Mouse (Mus musculus) kidney, adult 18-20 months (tissue): ENCODE measurements around the gene Lrch1.

Experiments
- DNase-seq: peaks from one replicate; pipeline ENCODE4 v3.0.0; 2021

Gene Lrch1

DNA sequence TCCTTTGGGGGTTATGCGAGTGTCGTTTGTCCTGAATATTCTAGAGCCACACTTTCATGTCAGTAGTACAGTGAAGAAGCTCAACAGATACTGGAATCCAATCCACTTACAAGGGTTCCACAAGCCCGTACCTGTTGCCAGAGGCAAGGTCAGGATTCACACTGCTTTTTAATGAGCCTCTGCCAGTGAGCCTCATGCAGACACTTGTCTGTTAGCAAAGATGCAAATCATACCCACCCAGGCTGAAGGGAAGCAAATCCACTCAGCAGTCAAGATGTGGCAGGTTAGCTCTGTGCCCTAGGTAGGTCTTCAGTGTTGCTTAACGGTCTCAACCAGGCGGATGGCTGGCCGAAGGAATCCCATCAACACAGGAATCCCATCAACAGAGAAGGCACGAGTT is 62.8 kb downstream of the Lrch1 start:
- DNase-seq, result no peak

DNA sequence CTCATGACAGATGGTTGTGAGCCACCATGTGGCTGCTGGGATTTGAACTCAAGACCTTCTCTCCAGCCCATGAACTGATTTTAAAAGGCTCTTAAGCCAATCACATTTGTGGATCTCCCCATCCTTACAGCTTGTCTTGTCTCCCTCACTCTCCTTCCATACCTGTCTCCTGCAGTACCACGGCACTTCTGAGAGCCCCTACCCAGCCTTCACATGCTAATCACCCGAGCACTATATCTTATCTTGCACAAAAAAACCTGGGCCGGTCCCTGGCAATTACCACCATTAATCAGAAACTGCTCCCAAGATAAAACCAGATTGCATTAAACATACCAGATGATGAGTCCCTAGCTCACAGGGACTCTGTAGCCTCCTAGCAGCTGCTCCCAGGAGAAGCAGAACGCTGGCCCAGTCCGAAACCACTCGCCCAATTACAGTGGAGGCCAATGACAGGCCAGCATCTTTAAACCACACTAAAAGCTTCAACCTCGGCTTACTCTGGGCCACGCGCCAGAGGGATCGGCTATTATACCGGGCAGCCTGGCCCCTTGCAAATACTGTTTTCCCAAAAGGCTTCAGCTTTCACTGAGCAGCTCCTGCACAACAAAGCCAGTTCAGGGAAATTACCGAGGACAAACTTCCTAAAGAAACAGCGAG is 63.5 kb downstream of the Lrch1 start:
- peak; percentile 64 for DNase-seq

DNA sequence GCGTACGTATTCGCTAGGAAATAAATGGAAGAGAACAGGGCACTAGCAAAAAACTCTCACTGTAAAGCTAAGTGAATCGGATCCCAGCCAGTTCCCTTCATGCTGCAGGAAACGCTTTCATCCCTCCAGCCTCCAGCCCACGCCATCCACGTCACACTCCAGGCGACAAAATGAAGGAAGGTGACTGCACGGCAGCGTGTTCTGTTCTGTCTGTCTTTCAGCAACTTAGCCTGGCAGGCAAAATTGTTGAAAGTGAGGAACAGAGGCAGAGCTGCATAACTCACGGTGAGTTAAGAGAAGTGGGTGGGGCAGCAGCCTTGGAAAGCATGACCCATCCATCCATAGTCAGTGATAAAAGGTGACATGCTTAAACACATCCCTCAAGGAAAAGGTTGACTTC is 64.5 kb downstream of the Lrch1 start:
- no peak for DNase-seq

DNA sequence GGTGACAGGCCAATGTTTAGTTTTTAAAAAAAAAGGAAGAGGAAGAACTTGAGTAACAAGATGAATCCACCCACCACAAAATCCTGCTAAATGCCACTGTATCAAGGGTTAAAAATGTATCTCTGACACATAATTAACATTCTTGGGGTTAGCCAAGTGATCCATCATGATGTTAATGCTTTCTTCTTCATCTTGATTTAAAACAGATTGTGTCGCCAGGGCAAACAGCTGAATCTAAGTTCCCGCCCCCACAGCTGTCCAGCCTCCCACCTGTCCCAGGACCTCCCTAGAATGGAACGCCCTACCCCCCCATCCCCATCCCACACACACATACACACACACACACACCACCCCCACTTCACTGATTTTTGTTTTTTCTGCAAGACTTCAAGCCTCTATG is 64.9 kb downstream of the Lrch1 start:
- DNase-seq, result no peak

DNA sequence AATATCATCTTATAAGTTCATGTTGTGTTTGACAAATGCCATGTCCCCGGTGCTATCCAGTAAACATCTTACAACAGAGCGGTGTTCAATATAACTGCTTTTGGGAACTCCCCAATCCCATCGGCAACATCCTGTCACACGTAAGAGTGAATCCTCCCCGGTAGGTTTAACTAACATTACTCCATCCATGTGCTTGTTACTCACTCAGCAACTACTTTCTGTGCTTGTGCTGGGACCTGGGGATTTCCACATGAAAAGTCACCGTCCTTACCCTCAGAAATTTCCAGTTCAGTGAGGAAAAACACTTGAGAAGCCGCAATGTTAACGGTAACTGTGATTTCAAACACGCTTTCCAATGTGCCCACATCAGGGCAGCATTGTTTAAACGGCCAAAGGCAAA is 66.8 kb downstream of the Lrch1 start:
- no peak for DNase-seq

DNA sequence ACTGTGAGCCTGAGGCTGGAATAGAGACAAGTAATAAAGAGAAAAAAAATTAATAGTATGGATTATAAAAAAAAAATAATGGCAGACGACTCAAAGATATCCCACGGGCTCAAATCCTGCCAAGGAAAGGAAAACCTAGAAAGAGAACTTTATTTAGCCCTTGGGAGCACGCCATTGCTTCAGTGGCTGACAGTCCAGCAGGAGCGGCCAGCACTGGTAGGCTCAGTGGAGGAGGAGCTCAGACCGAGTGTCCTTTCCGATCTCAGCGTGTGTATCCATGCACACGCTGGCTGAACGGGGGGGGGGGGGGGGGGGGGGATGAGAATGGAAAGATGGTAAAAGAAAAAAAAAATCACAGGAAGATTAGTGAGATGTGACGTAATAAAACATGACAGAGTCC is 68.2 kb downstream of the Lrch1 start:
- DNase-seq, result no peak

DNA sequence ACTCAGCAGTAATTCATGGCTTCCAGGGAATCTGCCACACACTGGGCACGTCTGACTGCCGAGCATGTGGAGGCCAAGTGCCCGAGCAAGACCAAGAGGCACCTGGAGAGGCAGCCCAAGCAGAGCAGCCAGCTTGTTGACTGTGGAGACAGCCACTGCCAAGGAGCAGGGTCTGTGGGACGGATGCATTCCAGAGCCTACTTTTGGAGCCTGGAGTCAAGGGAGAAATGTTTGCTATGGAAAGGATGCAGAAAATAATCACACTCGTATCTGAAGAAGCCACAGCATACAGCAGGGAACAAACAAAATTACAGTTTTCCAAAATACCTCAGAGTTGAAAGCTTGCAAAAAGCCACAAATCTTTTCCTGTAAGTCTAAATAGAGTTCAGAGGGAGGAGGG is 70.4 kb downstream of the Lrch1 start:
- DNase-seq, result no peak

DNA sequence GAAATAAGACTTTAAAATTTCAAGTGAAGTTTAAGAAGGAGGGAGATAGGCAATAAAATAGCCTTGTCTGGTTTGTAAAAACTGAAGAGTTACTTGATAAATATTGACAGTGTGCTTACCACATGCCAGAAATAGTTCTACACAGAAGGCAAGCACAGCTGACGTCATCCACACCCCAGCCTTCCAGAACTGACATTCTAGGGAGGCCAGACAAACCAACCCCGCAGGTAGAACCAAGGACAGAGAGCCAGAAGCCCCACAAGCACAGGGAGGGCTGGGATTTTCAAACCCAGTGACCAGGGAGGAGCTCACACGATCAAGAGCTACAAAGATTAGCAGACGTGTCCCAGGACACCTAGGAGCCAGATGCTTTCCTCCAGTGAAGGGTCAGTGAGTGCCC is 76.5 kb downstream of the Lrch1 start:
- DNase-seq, result peak; percentile 33

DNA sequence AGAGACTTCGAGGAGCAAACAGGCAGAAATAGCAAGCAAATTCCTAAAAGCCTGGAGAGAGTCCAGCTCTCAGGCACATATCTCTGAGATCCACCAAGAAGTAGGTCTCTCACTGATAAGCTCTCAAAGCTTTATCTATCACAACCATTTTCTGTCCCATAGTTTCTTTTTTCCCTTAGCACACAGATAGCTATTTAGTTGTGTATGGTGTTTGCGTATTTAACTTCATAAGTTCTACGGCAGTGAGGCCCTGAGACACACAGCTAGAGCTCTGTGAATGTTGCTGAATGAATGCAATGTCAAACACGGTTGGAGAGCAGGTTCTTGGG is 78.8 kb downstream of the Lrch1 start:
- no peak for DNase-seq

DNA sequence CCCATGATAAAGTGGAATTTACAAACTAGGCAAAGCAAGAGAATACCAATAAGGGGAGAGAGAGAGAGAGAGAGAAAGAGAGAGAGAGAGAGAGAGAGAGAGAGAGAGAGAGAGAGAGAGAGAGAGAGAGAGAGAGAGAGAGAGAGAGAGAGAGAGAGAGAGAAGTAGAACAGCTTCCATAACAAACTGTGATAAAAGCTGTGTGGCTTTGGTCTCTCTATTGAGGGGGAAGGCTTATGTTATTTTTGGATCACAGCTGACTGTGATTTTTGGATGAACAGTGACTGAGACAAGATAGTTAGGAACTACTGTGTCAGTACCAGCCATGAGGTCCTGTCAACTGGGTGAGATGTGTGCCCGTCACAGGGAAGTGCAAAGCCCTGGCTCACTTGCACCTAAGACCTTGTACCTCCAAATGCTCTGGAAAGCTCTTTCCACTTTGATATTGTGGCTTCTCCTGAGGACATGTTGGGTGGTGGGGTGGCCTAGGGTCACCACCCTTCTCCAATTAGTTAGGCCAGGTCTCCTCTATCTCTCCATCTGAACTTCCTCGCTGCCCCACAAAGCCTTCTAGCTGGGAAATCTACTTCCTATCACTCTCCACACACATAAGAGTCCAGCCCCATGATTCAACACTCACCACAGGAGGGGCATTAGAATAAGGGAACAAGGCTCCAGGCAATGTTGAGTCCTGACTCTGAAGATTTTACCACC is 79.3 kb downstream of the Lrch1 start:
- DNase-seq, result no peak

DNA sequence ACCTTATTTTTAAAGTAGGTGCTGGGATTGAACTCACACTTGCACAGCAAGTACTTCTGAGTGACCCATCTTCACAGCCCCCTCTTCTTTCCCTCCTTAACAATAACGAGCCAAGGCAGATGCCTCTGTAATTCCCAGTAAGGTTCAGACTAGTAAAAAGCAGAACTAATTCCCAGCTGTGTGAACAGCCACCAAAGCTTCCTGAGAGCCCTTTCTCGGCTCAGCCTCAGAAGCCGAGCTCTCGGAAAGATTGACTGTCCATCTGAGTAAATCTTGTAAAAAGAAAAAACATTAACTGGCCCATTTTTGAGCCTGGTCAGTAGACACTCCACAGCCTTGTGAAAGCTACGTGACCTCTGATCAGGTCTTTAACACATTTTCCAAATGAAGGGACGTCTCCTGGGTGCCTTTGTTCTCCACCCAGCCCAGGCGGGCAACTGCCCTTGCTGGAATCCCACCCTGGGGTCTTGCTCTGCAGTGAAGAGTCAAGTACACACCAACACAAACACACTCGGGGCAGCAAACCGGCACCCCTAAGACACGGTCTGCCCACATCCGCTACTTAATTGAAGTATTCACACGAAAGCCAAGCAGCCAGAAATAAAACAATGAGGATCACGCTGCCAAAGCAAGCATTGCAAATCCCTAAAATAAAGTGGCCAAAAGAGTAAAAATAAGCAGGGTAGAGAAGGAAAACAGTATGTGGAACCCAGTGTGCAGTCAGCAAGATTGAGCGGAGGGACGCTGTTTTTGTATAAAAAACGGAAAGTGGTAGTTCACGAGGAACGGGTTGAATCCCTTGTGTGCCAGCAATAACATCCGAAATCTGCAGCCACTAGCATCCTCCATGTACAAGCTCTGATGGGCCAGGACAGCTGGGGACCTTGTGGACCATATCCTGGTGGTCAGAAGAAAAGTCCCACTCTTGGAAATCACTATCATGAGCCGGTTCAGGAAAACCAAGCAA is 80.3 kb downstream of the Lrch1 start:
- no peak for DNase-seq

DNA sequence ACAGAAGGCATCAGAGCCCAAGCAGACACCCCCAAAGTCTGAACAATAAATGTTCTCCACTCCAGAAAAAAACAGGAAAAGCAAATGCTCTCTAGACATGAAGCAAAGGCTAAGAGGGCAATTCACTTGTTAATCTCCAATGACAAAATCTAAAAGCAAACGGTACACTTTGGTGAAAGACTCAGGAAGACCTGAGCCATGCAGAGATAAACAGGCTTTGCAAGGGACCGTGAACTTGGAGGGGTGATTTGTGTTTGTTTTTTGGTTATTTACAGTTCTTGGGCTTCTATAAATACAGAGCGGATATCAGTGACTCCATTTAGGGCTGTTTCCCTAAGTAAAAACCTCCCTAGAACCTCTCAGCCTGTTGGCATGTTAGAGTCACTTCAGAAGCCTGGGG is 81.9 kb downstream of the Lrch1 start:
- no peak for DNase-seq

DNA sequence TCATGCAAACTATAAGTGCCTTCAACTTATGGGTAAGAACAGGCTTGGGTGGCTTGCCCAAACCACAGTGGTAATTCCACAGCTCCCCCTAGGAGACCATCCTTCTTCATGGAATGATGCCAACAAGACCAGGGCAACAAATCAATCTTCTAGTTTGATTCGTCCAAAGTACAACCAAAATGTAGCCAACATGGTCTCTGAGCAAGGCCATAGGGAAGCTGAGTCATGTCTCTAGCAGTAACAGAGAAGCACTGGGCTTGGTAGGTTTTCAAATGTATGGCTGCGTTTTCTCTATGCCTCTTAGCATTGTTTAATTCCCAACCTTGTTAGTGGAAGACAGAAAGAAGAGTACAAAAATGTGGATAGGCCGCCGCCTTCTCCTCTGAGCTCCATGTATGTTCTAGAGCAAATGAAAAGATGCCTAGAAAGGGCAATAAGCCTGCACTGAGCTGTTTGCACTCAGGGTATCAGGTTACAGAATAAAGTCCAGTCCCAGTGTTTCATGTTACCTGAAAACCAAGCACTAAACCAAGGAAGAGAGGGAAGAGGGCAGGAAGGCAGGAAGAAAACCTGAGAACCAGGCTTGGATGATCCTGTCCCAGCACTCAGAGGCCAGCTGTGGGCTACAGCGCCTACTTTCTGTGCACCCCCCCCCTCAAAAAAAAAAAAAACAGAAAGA is 82.7 kb downstream of the Lrch1 start:
- DNase-seq, result no peak

DNA sequence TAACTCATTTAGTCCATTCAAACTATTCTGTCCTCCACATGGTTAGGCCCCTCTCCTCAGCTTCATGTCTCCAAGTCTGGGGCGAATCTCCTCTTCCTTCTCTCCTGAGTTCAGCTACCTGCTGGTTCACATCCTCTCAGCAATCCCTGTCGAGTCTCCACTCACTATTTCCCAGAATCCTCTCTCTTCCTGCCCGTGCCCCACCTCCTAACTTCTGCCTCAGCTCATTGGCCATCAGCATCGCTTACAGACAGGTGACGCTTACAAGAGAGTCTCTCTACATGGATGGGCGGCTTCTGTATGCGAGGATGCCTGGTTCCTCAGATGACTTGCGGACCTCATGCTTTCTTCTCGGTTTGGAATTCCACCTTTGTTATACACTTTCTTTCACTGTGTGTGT is 86.2 kb downstream of the Lrch1 start:
- DNase-seq, result no peak

DNA sequence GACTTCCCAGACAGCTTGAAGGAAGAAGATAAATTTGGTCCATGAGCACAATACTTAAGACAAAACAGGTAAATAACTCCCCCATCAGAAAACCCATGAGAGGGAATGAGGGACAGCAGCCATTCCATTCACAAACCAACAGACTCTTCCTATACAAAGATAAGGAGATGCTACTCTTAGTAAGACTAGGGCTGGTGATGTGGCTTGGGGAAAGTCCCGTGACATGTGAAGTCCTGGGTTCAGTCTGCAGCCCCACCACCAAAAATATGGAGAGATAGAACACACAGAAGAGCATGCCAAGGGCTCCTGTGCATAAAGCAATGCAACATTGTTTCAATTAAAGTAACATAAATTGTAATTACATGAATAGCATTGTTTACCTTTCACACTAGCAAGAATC is 88.5 kb downstream of the Lrch1 start:
- no peak for DNase-seq

DNA sequence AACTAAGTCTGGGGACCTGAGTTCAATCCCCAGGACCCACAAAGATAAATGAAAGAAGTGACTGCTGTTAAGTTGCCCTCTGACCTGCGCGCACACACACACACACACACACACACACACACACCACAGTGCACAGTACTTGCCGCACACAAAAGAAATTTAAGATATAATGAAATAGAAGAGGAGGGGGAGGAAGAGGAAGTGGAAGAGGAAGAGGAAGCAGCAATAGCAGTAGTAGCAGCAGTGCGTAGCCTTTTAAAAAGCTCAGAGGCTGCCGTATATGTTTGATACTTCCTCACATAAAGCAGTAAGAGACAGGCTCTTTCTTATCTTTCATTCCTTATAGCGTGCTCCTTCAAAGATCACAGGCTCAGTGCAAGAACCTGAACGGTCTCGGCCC is 92.2 kb downstream of the Lrch1 start:
- DNase-seq, result no peak

DNA sequence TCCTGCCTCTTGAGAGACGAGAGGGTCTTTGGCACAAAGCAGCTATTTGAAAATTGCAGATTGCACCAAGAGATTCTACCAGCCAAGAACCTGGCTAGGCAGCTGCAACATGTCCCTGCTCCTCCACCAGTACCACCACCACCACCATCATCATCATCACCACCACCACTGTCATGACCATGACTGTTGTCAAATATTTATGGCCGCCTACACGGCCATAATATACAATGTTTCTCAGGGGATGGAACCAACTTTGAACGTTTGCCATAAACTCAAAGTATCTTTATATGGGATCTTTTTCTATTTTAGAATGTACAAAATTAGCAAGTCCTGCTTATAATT is 93.9 kb downstream of the Lrch1 start:
- no peak for DNase-seq

DNA sequence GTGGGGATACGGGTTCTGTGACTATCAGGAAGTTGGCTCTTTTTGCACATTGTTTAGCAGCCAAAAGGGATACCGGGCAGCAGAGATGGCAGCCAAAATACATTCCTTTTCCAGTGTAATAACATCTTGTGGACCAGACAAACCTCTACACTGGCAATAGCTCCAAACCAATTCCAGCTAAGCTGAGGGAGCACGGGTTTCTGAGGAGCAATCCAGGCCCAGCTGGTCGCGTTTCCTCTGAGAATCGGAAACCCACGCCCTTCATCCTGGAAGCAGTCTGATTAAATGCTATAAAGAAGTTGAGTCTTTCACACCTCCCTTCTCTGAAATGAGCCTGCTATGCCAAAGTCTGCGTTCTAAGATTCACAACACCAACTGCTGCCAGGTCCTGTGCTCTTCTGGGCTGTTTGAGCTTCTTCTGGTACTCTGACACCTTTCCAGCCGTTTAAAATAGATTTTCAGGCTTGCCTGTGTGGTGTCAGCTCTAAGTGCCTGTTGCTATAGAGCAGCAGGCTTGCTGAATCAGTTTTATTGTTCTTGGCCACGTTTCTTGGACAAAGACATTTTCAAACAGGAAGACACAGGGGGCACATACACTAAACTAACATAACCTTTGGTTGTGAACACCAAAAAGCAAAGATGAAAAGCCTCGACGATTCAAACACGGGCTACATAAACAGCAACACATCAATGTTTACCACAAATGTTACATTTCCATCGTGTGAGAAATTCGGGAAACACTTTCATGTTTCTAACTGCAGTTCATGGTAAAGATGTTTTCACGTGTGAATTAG is 94.5 kb downstream of the Lrch1 start:
- no peak for DNase-seq

DNA sequence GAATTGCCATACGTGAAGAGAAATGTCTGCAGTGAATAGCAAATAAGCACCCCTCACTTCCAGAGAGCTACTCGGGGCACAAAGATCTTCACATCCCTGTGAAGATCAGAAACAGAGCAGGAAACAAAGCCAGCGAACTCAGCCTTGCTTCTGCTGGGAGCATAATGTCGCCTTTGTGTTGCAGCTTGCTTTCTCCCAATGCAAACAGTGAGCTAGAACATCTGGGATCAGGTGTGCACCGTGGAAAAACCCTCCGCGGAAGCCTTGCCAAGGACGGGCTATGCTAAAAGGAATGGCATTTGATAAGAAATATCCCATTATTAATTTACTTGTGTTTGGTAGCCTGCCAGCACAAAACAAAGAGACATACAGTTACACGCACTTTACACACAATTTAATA is 95.8 kb downstream of the Lrch1 start:
- no peak for DNase-seq

DNA sequence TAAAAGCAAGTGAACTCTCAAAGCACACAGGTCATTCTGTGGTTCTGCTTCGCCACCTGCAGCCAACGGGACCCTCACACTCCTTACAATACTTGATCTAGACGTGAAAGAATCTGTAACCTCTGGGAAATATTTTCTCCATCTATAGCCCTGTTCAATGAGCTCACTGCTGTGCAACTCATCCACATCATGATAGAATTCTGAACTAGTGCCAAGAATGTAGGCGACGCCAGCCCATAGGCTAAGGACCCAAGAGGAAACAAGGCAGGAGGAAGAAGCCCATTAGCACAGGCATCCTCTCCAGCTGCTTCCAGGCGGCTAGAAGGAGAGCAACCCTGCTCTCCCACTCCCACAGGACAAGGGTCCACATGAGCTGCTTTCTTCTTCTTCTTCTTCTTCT is 98.7 kb downstream of the Lrch1 start:
- DNase-seq, result no peak

DNA sequence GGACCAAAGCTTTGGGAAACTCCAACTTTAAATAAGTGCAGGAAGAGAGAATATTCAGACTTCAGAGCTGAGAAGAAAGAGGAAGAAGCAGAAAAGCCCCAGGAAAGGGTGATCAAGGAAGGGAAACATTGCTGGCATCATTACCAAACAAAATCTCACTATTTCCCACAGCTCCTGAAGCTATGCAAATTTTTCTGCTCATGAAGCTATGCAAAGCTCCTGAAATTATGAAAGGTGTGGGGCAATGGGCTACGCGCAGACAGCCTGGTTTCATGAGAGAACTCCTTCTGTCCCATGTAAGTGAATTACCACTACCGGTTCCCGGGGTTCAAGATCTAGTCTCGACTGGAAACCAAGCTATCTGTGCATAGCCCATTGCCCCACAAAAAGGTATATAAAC is 99.5 kb downstream of the Lrch1 start:
- DNase-seq, result no peak

DNA sequence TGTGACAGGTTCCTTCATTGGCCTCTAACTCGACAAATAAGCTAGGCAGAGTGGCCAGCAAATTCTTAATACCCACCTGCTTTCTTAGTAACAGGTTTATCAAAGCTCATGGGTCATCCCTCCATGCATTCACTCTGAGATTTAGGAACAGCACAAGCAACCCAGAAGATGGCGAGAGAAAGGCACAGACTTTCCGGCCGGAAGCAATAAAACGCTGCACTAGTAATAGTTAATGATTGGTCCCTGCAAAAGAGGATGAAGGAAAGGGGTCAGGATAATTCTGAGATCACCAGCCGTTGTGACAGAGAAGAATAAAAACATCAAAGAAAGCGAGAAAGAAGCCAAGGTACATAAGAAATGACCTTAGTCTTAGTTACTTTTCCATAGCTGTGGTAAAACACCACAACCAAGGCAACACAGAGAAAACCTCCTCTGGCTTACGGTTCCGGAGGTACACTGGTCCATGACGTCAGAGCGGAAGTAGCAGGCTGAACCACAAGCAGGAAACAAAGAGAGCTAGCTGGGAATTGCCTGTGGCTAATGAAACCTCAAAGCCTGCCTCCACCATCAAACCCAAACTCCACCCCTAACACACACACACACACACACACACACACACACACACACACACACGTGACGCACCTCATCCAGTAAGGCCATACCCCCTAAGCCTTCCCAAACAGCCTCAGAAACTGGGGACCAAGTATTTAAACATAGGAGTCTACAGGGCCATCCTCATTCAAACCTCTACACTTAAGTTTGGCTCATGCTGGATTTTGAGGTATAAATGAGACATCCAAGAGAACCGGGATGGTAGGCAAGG is 100.2 kb downstream of the Lrch1 start:
- no peak for DNase-seq
